ENCODE assay signal across 9 mouse cellular contexts in genomic region chr2:154294746-154295145, GRCm38 (mm10). TPM values are rescaled to one million over a fixed set of nuclear protein-coding genes. Genes with fewer than 3 reads are reported as not detected.
DNase-seq lines count a peak whose midpoint lies in the region; ATAC-seq and TF ChIP-seq lines count a peak whose summit lies in the region.
"Not testable (repeated sequence)": the region's sequence is repeated elsewhere in the genome, so short reads cannot be mapped to it uniquely, and the experiment has no call there.
"Had no signal": no experiment of that assay in that cellular context is flagged by ENCODE, and none has a peak within 500 bp of the region (broad histone marks: within the 10 kb centered on the region; RNA-seq: fewer than 3 reads in every experiment).

No protein-coding gene starts in this region.

- ATAC-seq in embryonic facial prominence, embryonic 11.5 days (replicated peaks; ENCODE audit: insufficient number of reproducible peaks, low FRiP score, low TSS enrichment, low read depth); heart, embryonic 13.5 days (ENCODE audit: extremely low read depth, insufficient number of reproducible peaks, low FRiP score, low TSS enrichment); kidney, embryonic 16.5 days (ENCODE audit: low FRiP score, low TSS enrichment); midbrain, postnatal 0 days (ENCODE audit: low FRiP score); stomach, embryonic 15.5 days (ENCODE audit: insufficient read depth, low FRiP score, low read depth): not testable (repeated sequence)

- not testable (repeated sequence) for TF ChIP-seq POLR2A in bone marrow, adult 2 months (IDR thresholded peaks at IDR 0.05; ENCODE audit: borderline replicate concordance, control insufficient read depth, low read depth, low read length)

- H3K4me1 ChIP-seq in bone marrow, adult 2 months (ENCODE audit: control insufficient read depth, insufficient read depth, low read length); embryonic facial prominence, embryonic 11.5 days (ENCODE audit: control insufficient read depth, insufficient read depth, low read length); heart, embryonic 13.5 days; kidney, embryonic 16.5 days (ENCODE audit: insufficient read depth, low read length); midbrain, postnatal 0 days (ENCODE audit: insufficient read depth, low read length); stomach, embryonic 15.5 days: not testable (repeated sequence)

- H3K4me3 ChIP-seq in bone marrow, adult 2 months (replicated peaks; ENCODE audit: control insufficient read depth, low read depth, low read length); embryonic facial prominence, embryonic 11.5 days (ENCODE audit: low read depth, low read length); kidney, embryonic 16.5 days (ENCODE audit: low read length); midbrain, postnatal 0 days (ENCODE audit: low read depth, low read length); stomach, embryonic 15.5 days (replicated peaks): not testable (repeated sequence)
- 0 out of 2 replicates have a peak overlapping the region, but pooled peaks have one; percentile 18 for H3K4me3 ChIP-seq in heart, embryonic 13.5 days

- H3K4me2 ChIP-seq in embryonic facial prominence, embryonic 11.5 days (ENCODE audit: low read depth, low read length); midbrain, postnatal 0 days (ENCODE audit: low read depth, low read length, poor library complexity, severe bottlenecking): not testable (repeated sequence)
- H3K4me2 ChIP-seq in heart, embryonic 13.5 days = peak overlapping the region; percentile 54
- 0 out of 2 replicates have a peak overlapping the region, but pooled peaks have one; percentile 31 for H3K4me2 ChIP-seq in kidney, embryonic 16.5 days (replicated peaks; ENCODE audit: low read depth, low read length)
- peak overlapping the region; percentile 33; the same call in 1 of the 2 replicates for H3K4me2 ChIP-seq in stomach, embryonic 15.5 days

- TF ChIP-seq CTCF in bone marrow, adult 2 months (IDR thresholded peaks at IDR 0.05; ENCODE audit: control insufficient read depth, insufficient read depth, low read length) = peak; percentile 42; the same call in 1 of the 2 replicates
- peak; percentile 62 for TF ChIP-seq CTCF in midbrain, postnatal 0 days (IDR thresholded peaks at IDR 0.05)

- H3K9ac ChIP-seq in embryonic facial prominence, embryonic 11.5 days (replicated peaks; ENCODE audit: low read length); heart, embryonic 13.5 days; kidney, embryonic 16.5 days (replicated peaks; ENCODE audit: low read length); midbrain, postnatal 0 days (replicated peaks; ENCODE audit: low read length, poor library complexity, severe bottlenecking); stomach, embryonic 15.5 days: not testable (repeated sequence)

- not testable (repeated sequence) for H3K9me3 ChIP-seq in embryonic facial prominence, embryonic 11.5 days (replicated peaks; ENCODE audit: control insufficient read depth, low read length); heart, embryonic 13.5 days; kidney, embryonic 16.5 days (ENCODE audit: low read length); midbrain, postnatal 0 days (ENCODE audit: low read length); stomach, embryonic 15.5 days

- not testable (repeated sequence) for H3K27me3 ChIP-seq in embryonic facial prominence, embryonic 11.5 days (ENCODE audit: control insufficient read depth, insufficient read depth, low read length); heart, embryonic 13.5 days (replicated peaks); kidney, embryonic 16.5 days (ENCODE audit: insufficient read depth, low read length); midbrain, postnatal 0 days (ENCODE audit: insufficient read depth, low read length); stomach, embryonic 15.5 days (replicated peaks)

- H3K36me3 ChIP-seq in embryonic facial prominence, embryonic 11.5 days (replicated peaks; ENCODE audit: control insufficient read depth, insufficient read depth, low read depth, low read length); heart, embryonic 13.5 days; kidney, embryonic 16.5 days (ENCODE audit: insufficient read depth, low read length); midbrain, postnatal 0 days (ENCODE audit: insufficient read depth, low read length); stomach, embryonic 15.5 days: not testable (repeated sequence)

- 2% methylated on average over 10 of the region's 10 CpGs for WGBS in bone marrow, adult 2 months
- 2% methylated on average over 9 of the region's 10 CpGs for WGBS in embryonic facial prominence, embryonic 11.5 days
- WGBS in heart, embryonic 13.5 days = 2% methylated on average over 10 of the region's 10 CpGs
- WGBS in kidney, embryonic 16.5 days = 2% methylated on average over 10 of the region's 10 CpGs
- 4% methylated on average over 10 of the region's 10 CpGs for WGBS in midbrain, postnatal 0 days
- WGBS in stomach, embryonic 15.5 days = 3% methylated on average over 10 of the region's 10 CpGs

- DNase-seq in B cell, adult 2 months = peak; percentile 62 to 67
- DNase-seq in embryonic facial prominence, embryonic 11.5 days (ENCODE audit: low spot score) = peak; percentile 81
- peak; percentile 70 for DNase-seq in liver
- peak; percentile 45 for DNase-seq in midbrain, postnatal 0 days (ENCODE audit: low spot score)

- H3K27ac ChIP-seq in bone marrow, adult 2 months (ENCODE audit: control insufficient read depth, insufficient read depth, low read depth, low read length, poor library complexity); embryonic facial prominence, embryonic 11.5 days (replicated peaks; ENCODE audit: low read depth, low read length); heart, embryonic 13.5 days (replicated peaks); kidney, embryonic 16.5 days (ENCODE audit: low read length); midbrain, postnatal 0 days (ENCODE audit: low read depth, low read length); stomach, embryonic 15.5 days: not testable (repeated sequence)

RNA-seq across cellular contexts. Expression of gene Bpifb9b, which starts 12.3 kb away (rescaled TPM):
- polyA plus RNA-seq in bone marrow, adult 2 months (2011; ENCODE audit: insufficient read depth, insufficient read length, low replicate concordance, missing spikeins) = not detected in 2 replicates
- not detected in 2 replicates for polyA plus RNA-seq in embryonic facial prominence, embryonic 11.5 days (2014; fragmentation: Nextera tagmentation; extraction: Ambion mirVana)
- 0.09 TPM in 1 of 2 replicates, not detected in the other for polyA plus RNA-seq in heart, embryonic 13.5 days (2015; fragmentation: Nextera tagmentation; extraction: Ambion mirVana)
- not detected in 2 replicates for polyA plus RNA-seq in kidney, embryonic 16.5 days (2015; fragmentation: Nextera tagmentation; extraction: Ambion mirVana)
- 0.38 and 1.3 TPM in 2 replicates for total RNA-seq in midbrain, postnatal 0 days (2014; rRNA removed)
- polyA plus RNA-seq in midbrain, postnatal 0 days (2015; fragmentation: Nextera tagmentation; extraction: Ambion mirVana) = 1.7 TPM in 1 of 2 replicates, not detected in the other
- not detected in 2 replicates for polyA plus RNA-seq in stomach, embryonic 15.5 days (2015; fragmentation: Nextera tagmentation; extraction: Ambion mirVana)
- polyA plus RNA-seq: kidney, embryonic 14.5 days had no signal

RNA-seq across cellular contexts. Expression of gene Bpifb9a, which starts 37.1 kb away (rescaled TPM):
- not detected in 2 replicates for polyA plus RNA-seq in bone marrow, adult 2 months (2011; ENCODE audit: insufficient read depth, insufficient read length, low replicate concordance, missing spikeins)
- not detected in 2 replicates for polyA plus RNA-seq in embryonic facial prominence, embryonic 11.5 days (2014; fragmentation: Nextera tagmentation; extraction: Ambion mirVana)
- polyA plus RNA-seq in heart, embryonic 13.5 days (2015; fragmentation: Nextera tagmentation; extraction: Ambion mirVana) = not detected in 2 replicates
- not detected in 2 replicates for polyA plus RNA-seq in kidney, embryonic 16.5 days (2015; fragmentation: Nextera tagmentation; extraction: Ambion mirVana)
- total RNA-seq in midbrain, postnatal 0 days (2014; rRNA removed) = not detected in 2 replicates
- polyA plus RNA-seq in midbrain, postnatal 0 days (2015; fragmentation: Nextera tagmentation; extraction: Ambion mirVana) = 0.47 TPM in 1 of 2 replicates, not detected in the other
- not detected in 2 replicates for polyA plus RNA-seq in stomach, embryonic 15.5 days (2015; fragmentation: Nextera tagmentation; extraction: Ambion mirVana)
- polyA plus RNA-seq: kidney, embryonic 14.5 days had no signal
